Mouse (Mus musculus) erythroblast, adult 5-6 weeks (primary cell): ENCODE data around the gene Rsg1. TPM values are rescaled to one million over a fixed set of nuclear protein-coding genes. Genes with fewer than 3 reads are reported as not detected.
A peak's percentile ranks its signal among the peaks of the same experiment; 100 is the strongest.

ENCODE experiments used
- ATAC-seq: replicated peaks from 2 replicates; pipeline ENCODE4 v1.8.0; 2016; ENCODE audit warnings: moderate number of reproducible peaks, mild to moderate bottlenecking, moderate TSS enrichment, inconsistent platforms; ENCODE audit not compliant: poor library complexity, low FRiP score, severe bottlenecking
- total RNA-seq, 2 experiments: library from RNA; stranded (forward) in 1 of 2; stranded (reverse) in 1 of 2; fragments of 150-400 nt in 1 of 2; fragments of 200-764, 138-1000 nt in 1 of 2; gene quantifications; 2 replicates each; pipeline versions ENCODE4 v1.2.3 to v1.2.4; 2015 to 2017; ENCODE audit warnings: low replicate concordance in 2 of 2

Gene Rsg1
- not detected in 2 replicates for total RNA-seq (2015; ENCODE audit: low replicate concordance)
- 0.42 TPM in 1 of 2 replicates, not detected in the other for total RNA-seq (2017; ENCODE audit: low replicate concordance)

DNA sequence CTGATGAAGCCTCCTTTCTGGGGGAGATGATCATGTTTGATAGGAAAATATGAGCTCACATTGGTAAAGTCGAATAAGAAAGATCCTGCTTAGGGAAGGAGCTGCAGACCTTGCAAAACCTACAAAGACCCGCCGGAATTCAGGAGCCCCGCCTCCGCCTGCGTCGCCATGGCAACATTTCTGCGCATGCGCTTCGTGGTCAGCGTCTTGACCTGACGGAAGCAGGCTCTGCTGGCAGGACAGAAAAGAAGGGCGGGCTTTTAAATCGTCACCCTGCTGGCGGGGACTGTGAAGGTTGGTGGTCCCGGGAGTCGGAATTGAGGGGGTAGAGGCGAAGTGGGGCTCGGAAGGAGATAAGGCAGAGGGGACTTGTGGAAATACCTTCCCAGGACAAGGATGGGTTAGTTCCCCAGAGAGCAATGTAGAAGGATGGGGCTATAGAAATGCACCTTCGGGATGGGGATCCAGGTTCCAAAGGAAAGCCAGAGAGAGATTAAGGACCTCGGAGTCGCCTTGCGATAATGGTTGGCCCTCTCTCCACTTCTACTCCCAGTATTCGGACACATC, at the start of gene Rsg1:
Rsg1 (plus strand) TSS at position 187 of the 567 bp plus-strand sequence.
- ATAC-seq = peak; percentile 75

DNA sequence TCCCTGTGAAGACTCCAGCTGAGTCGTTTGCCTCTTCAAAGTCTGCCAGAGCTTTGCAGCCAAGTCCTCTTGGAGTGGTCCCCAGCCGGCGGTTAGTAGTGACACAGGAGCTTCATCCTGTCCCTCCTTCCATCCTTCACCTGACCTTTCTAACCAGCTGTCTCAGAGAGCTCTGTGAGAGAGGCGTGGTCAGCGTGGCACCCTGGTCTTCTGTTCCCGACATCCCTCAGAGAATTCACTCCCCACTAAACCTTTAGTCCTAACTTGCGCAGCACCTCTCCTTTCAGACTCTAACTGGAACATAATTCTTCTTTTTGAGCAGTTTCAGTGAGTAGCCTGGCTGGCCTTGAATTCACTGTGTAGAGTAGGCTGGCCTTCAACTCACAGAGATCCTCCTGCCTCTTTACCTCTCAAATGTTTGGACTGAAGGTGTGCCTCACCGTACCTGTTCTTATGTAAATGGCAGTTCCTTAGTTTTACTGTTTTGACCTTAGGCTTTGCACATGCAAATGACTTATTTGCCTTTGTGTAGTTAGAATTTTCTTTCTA, 47.9 kb upstream of the Rsg1 start:
- no peak for ATAC-seq

DNA sequence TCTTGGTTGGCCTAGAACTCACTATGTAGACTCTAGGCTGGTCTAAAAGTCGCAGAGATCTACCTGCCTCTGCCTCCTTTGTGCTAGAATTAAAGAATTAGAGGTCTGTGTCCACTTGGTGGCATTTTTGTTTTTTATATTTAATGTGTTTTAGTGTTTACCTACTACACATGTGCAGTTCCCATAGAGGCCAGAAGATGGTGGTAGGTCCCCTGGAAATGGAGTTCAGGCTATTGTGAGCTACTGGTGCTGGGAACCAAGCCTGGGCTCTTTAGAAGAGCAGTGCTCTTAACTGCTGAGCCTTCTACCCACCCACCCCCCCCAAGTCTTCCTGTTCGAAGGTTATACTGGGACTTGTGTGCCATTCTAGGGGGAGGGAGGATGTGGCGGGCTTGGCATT, 46.6 kb upstream of the Rsg1 start:
- ATAC-seq = no peak

DNA sequence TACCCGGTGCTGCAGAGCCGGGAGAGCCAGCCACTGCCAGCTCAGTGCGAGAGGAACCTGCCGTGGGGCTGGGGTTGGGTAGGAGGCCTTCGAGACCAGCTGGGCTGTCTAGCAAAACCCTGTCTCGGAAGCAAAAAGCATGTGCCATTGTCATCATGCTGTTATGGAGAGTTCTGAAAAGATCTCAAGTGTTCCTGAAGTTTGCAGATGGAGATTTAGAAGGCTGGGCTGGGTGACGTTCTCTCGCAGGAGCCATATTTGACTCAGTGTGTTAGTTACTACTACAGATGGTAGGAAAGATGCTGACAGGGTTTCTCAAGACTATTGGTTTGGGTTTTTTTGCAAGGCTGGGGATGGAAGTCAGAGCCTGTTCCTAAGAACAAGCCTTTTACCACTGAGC, 41.6 kb upstream of the Rsg1 start:
- no peak for ATAC-seq

DNA sequence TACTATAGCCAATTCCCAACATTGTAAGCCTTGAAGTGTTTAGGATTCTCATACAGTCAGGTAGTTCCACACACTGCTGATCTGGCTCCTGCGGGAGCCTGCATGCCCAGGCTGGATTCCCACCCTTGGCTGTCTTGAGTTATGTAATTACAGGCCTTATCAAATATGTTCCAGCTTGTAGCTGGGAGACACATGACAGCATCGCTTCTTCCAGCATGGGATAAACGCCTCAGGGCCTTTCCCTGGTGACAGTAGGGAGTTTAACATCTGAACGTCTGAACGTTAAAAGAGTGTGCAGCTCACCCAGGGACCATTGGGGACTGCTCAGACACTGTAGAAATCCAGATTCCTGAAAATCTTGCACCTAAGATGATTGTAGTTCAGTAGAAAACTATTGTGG, 38.0 kb upstream of the Rsg1 start:
- no peak for ATAC-seq

DNA sequence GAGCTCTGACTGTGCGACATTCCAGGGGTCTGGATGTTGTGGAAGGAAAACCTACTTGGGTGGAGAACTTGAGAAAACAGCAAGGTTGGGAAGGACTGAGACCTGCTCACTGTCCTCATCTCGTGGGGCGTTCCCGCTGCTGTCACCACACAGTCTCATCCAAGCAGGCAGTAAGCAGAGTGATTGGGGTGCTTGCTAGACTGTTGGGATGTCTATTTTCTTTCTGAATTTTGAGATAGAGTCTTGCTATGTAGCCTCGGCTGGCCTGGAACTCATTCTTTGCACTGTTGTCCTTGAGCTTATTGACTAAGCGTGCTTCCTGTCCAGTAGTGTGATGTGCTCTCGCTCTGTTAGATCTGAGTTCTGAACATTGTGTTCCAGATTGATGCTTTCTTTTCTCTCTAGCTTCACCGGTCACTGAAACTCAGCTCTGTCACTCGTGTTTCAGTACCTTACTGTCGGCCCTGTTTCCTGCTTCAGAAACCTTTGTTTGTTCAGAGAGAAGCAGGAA, 37.4 kb upstream of the Rsg1 start:
- no peak for ATAC-seq

DNA sequence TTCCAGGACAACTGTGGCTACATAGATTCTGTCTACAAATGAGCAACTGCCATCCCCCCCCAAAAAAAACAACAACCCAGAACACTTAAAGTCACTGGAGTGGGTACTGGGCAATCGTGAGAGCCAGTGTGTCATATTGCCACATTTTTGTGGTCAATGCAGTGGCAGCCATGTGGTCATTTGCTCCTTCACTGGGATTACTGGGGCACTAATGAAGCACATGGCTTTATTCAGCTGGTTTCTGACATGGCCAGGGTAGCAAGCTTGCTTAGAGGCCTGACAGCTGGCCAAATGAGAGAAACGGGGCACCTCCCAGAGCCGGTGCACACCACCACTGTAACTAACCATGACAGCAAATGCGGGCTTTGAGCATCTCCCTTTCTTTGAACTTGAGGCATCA, 35.3 kb upstream of the Rsg1 start:
- ATAC-seq = no peak

DNA sequence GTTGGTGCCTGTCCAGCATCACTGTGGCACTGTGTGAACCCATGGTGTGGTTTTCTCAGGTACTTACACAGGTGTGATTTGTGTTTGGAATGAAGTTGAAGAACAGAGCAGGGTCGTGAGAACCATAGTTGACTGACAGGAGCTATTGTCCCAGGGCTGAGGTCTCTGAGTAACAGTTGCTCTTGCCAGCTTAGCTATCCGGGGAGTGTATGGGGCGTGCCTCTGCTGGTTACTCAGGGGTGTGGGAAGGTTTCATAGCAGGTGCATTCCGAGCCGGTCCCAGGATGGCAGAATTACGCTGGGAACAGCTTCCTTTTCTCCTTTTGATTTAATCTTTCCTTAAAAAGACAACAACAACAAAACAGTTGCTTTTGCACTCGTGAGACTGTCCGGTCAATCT, 32.9 kb upstream of the Rsg1 start:
- no peak for ATAC-seq

DNA sequence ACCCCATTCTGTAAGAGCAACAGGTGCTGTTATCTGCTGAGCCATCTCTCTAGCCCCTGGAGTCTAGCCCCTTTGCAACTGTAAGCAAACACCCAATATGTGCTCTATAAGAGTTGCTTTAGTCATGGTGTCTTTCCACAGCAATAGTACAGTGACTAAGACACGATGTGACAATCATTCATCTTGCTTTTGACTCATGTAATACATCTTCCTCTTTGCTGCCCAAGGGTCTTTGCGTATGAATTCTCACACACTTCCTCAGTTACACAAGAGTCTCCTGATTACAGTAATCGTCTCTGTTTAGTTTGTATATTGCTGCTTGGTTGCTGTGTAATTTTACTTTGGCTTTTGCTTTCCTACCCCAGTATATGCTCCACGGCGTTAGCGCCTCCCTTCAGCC, 31.8 kb upstream of the Rsg1 start:
- ATAC-seq = no peak

DNA sequence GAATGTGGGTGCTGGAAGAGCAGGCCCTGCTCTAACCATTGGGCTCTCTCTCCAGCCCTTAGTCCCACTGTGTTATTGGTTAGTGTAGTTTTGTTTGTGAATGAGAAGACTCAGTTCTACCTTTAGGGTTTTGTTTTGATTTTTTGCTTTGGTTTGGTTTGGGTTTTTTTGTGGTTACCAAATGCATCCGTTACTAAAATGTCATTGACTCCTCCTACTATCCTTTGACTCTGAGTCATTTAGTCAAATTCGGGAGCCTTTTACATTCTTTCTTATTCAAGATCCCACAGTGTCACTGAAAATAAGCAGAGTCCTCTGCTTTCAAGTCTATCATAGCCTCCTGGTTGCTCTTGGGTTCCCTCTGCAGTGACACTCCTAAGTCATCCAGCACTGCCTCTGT, 29.8 kb upstream of the Rsg1 start:
- ATAC-seq = no peak

DNA sequence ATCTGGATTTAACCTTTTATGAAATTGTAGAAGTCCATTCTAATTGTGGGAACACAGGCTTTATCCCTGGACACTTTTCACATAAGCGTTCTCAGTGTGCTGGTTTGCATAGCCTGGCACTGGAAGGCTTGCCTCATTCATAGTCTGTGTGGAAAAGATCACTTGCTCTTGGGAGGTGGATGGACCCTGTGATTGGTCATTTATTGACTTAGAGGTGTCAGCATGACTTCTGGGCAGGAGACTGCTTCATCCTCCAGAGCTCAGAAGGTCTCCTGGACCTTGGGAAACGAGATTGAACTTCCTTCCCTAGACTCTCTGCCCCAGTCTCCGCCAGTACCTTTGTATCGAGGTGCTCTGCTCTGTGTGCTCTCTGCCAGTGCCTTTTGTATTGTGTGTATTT, 29.3 kb upstream of the Rsg1 start:
- no peak for ATAC-seq

DNA sequence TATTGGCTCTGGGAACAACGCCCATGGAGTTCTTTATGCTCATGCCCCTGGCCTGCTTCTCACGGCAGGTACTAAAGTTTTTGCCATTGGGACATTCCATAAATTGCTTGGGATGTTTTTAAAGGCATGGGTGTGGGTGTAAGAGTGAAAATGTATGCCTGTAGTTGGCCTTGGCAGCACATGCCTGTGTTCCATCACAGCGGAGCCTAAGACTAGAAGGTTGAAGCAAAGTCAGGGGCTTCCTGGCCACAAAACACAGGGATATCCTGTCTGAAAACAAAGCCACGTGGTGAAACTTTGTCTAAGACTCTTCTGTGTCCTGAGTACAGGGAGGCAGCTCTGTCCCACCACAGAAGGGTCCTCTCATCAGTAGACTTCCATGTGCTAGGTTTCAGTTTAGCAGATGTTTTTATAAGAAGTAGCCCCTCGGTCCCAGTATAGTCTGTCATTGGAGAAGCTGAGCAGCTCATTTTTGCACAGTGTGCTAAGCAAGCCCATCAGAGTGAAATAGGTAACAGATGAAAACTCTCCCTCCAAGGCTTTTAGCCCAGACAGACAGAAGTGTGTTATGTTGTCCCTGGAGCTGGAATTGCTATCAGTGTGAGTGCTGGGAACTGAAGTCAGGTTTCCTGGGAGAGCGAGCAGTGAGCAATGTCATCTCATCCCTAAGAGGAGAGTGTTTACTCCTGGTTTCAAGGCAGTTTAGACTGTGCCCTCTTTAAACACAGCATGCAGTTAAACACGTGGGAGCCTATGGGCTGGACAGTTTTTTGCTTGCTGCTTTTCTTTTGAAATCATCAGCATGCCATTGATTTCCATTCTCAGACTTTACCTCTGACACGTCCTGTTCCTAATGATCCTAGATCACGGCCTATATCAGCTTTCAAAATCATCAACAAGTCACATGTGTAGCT, 26.6 kb upstream of the Rsg1 start:
- ATAC-seq = no peak

DNA sequence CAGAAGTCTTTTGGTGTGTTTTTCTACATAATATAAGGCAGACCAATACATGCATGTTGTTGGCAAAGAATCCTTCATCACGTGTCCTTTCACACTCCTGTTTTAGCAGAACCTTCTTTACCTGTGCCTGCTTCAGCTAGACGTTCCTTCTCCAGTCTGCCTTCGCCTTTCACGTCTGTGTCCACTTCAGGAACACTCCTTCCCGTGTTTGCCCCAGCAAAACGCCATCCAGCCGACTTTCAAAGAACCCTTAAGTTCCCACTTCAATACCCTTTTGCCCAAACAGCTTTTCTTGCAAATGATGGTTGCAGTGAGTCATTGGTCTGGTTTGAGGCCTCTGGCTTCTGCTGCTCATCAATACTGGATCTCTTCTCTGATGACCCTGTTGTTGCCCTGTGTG, 22.5 kb upstream of the Rsg1 start:
- ATAC-seq = no peak

DNA sequence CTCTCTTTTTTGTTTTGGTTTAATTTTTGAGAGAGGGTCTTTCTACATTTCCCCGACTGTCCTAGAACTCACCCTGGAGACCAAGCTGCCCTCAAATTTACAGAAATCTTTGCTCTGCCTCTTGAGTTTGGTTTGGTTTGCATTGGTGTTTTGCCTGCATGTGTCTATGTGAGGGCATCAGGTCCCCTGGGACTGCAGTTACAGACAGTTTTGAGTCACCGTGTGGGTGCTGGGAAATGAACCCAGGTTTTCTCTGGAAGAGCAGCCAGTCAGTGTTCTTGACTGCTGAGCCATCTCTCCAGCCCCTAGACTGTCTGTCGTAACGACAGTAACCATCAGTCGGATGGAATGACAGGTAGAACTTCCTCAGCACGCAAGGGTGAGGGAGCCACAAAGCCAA, 19.2 kb upstream of the Rsg1 start:
- ATAC-seq = no peak

DNA sequence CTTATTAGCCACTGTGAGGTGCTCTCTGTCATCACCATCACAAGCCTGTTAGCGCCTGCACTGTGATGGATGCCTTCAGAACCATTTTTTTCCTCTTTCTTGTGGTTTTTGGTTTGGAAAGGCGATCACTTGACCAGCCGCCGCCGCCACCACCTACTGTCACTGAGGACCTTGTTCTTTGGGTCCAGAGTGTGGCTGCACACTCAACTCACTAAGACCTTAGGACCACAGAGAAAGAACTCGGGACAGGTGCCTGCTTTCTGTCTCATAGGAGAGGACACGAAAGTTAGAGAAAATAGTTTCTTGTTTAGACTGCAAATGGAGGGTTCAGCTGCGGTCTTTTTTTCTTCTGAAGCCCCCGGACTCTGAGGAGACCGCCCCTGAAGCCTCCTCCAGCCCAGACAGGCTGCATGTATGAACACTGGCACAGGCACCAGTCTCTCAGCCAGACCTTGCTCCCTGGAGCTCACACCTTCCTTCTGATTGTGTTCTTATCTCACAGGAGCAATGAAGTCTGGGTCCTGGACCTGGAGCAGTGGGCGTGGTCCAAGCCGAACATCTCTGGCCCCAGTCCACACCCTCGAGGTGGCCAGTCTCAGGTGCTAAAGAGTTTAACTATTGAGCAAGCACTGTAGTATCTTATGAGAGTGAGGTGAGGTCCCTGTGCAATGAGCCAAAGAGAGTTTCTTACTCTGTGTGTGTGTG, 16.6 kb upstream of the Rsg1 start:
- ATAC-seq = 0 out of 2 replicates have a peak, but pooled peaks have one; percentile 36

DNA sequence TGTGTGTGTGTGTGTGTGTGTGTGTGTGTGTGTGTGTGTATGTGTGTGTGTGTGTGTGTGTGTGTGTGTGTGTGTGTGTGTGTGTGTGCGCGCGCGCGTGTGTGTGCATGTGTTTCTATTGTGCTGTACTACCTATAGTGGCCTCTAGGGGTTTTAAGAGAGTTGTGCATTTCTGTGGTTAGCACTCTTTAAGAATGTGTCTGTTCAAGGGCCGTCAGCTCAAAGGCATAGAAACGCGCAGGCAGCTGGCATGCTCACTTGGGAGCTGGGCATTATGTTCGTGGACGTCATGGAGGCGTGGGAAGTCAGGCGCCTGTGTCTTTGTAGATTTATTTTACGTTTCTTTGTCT, 16.1 kb upstream of the Rsg1 start:
- no peak for ATAC-seq

DNA sequence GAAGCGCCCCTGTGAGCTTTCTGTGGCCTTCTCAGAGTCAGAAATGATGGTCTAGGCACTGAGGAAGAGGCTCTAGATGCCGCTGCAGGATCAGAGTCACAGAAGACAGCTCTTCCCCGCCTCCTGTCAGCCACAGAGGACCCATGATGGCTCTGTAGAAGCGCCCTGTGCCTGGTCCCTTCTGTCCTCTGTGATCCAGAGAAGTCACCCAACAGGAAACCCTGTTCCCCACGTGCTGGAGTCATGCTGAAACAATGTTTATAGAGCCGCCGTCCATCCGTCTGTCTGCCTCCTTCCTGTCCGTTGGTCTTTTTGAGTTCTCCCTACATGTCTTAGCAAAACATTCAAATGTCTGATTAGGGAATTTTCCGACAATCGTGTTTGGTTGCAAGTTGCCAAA, 12.8 kb upstream of the Rsg1 start:
- no peak for ATAC-seq

DNA sequence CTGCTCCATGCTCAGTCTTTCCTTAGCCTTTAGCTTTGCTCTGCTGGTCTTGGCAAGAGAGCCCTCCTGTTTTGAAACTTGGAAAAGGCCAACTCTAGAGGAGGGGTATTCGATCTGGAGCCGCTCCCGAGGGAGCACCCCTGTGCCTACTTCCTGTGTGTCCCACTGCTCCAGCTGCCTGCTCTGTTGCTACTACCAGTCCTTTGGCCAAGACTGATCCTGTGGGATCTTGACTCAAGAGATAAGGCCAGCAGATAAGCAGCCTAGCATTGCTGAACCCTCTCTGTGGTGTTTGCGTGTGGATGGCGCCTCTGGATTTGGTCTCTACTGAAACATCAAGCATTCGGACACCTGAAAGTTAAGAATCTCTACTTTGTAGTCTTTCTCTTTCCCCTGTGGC, 11.6 kb upstream of the Rsg1 start:
- no peak for ATAC-seq

DNA sequence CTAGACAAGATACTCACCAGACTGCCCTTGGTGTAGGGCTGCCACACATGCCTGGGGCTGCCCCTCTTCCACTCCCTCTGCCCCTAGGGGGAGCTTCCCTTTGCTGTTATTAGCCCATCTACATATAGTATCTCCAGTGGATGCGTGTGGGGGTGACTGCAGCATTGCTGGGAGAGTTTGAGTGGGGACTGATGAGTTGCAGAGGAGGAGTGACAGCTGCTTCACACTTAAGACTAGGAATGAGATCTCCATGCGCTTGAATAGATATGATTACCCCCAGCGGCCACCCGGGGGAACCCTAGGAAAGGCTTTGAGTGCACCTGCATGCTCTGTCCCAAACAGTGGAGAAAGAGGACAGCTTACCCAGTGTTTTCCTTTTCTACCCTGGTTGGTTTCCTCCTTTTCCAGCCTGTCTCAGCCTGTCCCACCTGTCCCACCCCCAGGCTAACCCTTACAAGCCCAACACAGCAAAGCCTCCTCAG, 9.1 kb upstream of the Rsg1 start:
- peak; percentile 42; the same call in 1 of the 2 replicates for ATAC-seq

DNA sequence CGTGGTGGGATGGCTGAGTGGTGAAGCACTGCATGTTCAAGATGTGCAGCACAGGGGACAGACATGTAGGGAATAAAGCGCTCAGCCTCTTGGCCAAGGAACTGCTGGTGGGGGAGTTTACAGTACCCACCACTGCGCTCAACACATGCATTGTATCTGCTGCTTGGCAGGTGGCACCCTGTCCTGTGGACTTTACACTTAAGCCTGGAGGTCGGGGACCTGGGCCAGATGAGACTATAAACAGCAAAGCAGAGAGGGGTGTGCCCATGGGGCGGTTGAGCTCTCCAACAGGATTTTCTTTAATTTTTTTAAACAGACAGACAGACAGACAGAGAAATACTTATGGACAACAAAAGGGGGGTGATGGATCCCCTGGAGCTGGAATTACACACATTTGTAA, 6.7 kb upstream of the Rsg1 start:
- ATAC-seq = no peak
